Mouse (Mus musculus) neural tube, embryonic 13.5 days (tissue): Measurements from ENCODE around the gene Trarg1. TPM values are rescaled to one million over a fixed set of nuclear protein-coding genes. Genes with fewer than 3 reads are reported as not detected.

Source experiments
- ATAC-seq: fragments of 200-750 bp; cut with Nextera tagmentation; 2 replicates; pipeline ENCODE4 v1.8.0; 2017; ENCODE audit warnings: low read depth, mild to moderate bottlenecking, moderate TSS enrichment, moderate library complexity
- H3K27ac ChIP-seq: fragments of 300-500 bp; sonication (generic); replicated peaks from 2 replicates; pipeline ENCODE4 v1.5.1; 2015; ENCODE audit warnings: moderate library complexity, mild to moderate bottlenecking, inconsistent platforms
- H3K27me3 ChIP-seq: fragments of 300-500 bp; sonication (generic); 2 replicates; pipeline ENCODE4 v1.6.1; 2015; ENCODE audit warnings: mild to moderate bottlenecking, inconsistent platforms
- H3K36me3 ChIP-seq: fragments of 300-500 bp; sonication (generic); 2 replicates; pipeline ENCODE4 v1.6.1; 2015; ENCODE audit warnings: mild to moderate bottlenecking, inconsistent platforms
- H3K4me1 ChIP-seq: fragments of 300-500 bp; sonication (generic); replicated peaks from 2 replicates; pipeline ENCODE4 v1.6.1; 2015; ENCODE audit warnings: inconsistent platforms
- H3K4me2 ChIP-seq: fragments of 300-500 bp; sonication (generic); 2 replicates; pipeline ENCODE4 v1.6.1; 2015; ENCODE audit warnings: inconsistent platforms, mild to moderate bottlenecking, moderate library complexity
- H3K4me3 ChIP-seq: fragments of 300-500 bp; sonication (generic); 2 replicates; pipeline ENCODE4 v1.5.1; 2015; ENCODE audit warnings: mild to moderate bottlenecking, inconsistent platforms
- H3K9ac ChIP-seq: fragments of 300-500 bp; sonication (generic); 2 replicates; pipeline ENCODE4 v1.6.1; 2015; ENCODE audit warnings: moderate library complexity, mild to moderate bottlenecking, inconsistent platforms
- H3K9me3 ChIP-seq: fragments of 300-500 bp; sonication (generic); 2 replicates; pipeline ENCODE4 v1.6.1; 2016; ENCODE audit warnings: inconsistent platforms
- WGBS: fragments of 180-500 bp; shearing (Covaris S2); methylation state at CpG from one replicate; pipeline ENCODE4 v1.1.7; 2015; 5-methylcytosine and 5-hydroxymethylcytosine counted together
- polyA plus RNA-seq: library from polyadenylated mRNA; unstranded; fragments of >200 nt; fragmentation: Nextera tagmentation; extraction: Ambion mirVana; gene quantifications from 2 replicates; pipeline ENCODE4 v1.2.1, GENCODE M21; 2015

The Trarg1 gene
- polyA plus RNA-seq, 1 experiment from 2014 or later, result 3.3 TPM

- Histone ChIP-seq H3K4me1 (peaks cover 24% of the 10 kb centered on the region), H3K4me2 (peak overlapping the region; percentile 30), H3K9ac (no peak overlapping the region), H3K4me3 (no peak overlapping the region), H3K27me3 (no peaks in the 10 kb centered on the region), H3K27ac (no peak overlapping the region), H3K36me3 (no peaks in the 10 kb centered on the region), H3K9me3 (no peaks in the 10 kb centered on the region)
- no peak for ATAC-seq
- 10% methylated on average over 10 of the region's 10 CpGs for WGBS
Measured at GRCm38 (mm10) chr11:76655106-76655505, 24.5 kb upstream of the Trarg1 start.

GRCm38 (mm10) chr11:76657450-76657970 is 22.1 kb upstream of the Trarg1 start:
- peaks cover 18% of the 10 kb centered on the region for H3K4me1 ChIP-seq
- no peaks in the 10 kb centered on the region for H3K36me3 ChIP-seq
- no peak for ATAC-seq
- H3K27ac ChIP-seq, result no peak overlapping the region
- no peak overlapping the region for H3K4me3 ChIP-seq
- 46% methylated on average over 4 of the region's 4 CpGs for WGBS
- H3K4me2 ChIP-seq, result no peak overlapping the region
- H3K27me3 ChIP-seq, result no peaks in the 10 kb centered on the region
- H3K9ac ChIP-seq, result no peak overlapping the region
- no peaks in the 10 kb centered on the region for H3K9me3 ChIP-seq

DNA sequence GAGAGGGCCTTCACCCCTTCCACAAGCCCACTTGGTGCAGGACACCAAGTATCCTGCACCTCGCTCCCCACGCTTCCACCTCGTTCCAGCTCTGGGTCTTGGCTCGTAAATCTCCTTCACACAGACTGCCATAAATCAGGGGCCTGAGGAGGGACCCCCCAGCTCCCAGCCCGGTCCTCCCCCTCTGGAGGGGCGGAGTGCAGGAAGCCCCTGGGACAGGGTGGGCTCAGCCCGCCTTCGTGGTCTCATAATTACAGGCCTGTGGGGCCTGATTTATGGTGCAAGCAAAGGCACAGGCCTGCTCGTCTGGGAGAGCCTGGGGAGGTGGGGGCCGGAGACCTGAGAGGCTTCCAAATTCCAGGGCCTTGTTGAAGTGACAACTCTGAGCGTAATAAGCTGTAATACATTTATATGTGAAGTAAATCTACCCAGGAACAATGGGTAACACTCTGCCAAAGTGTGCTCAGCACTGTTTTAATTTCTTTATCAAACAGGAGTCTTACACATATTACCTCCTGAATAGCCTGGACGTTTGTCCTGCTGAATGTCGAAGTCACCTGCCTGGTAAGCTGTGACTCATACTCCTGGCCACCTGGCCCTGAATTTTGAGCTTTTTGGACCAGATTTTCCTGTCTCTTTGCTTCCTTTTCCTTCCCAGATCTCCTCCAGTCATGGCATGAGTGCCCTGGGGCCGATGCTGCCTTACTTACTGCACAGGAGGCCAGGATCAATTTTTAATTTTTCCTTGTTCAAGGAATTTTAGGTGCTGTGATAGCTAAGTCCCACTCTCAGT is 20.3 kb upstream of the Trarg1 start:
- Histone ChIP-seq H3K9ac (no peak overlapping the region), H3K27me3 (peaks cover 7% of the 10 kb centered on the region), H3K36me3 (no peaks in the 10 kb centered on the region), H3K9me3 (no peaks in the 10 kb centered on the region), H3K4me2 (no peak overlapping the region), H3K4me1 (peaks cover 8% of the 10 kb centered on the region), H3K27ac (no peak overlapping the region), H3K4me3 (no peak overlapping the region)
- 22% methylated on average over 14 of the region's 14 CpGs for WGBS
- ATAC-seq, result peak; percentile 80

GRCm38 (mm10) chr11:76661790-76662468 is 17.7 kb upstream of the Trarg1 start:
- Histone ChIP-seq H3K27me3 (peaks cover 29% of the 10 kb centered on the region), H3K4me3 (no peak overlapping the region), H3K4me1 (peaks cover 19% of the 10 kb centered on the region), H3K36me3 (no peaks in the 10 kb centered on the region), H3K27ac (no peak overlapping the region), H3K9ac (no peak overlapping the region), H3K4me2 (no peak overlapping the region), H3K9me3 (no peaks in the 10 kb centered on the region)
- ATAC-seq, result no peak
- WGBS, result 65% methylated on average over 6 of the region's 7 CpGs

GRCm38 (mm10) chr11:76666002-76666649 is 13.5 kb upstream of the Trarg1 start:
- no peak for ATAC-seq
- Histone ChIP-seq H3K9me3 (no peaks in the 10 kb centered on the region), H3K4me2 (peak overlapping the region; percentile 61), H3K4me3 (peak overlapping the region; percentile 38), H3K27ac (0 out of 2 replicates have a peak overlapping the region, but pooled peaks have one; percentile 13), H3K4me1 (peaks cover 12% of the 10 kb centered on the region), H3K36me3 (no peaks in the 10 kb centered on the region), H3K27me3 (peaks cover 68% of the 10 kb centered on the region), H3K9ac (peak overlapping the region; percentile 67)
- WGBS, result 7% methylated on average over 35 of the region's 35 CpGs

DNA sequence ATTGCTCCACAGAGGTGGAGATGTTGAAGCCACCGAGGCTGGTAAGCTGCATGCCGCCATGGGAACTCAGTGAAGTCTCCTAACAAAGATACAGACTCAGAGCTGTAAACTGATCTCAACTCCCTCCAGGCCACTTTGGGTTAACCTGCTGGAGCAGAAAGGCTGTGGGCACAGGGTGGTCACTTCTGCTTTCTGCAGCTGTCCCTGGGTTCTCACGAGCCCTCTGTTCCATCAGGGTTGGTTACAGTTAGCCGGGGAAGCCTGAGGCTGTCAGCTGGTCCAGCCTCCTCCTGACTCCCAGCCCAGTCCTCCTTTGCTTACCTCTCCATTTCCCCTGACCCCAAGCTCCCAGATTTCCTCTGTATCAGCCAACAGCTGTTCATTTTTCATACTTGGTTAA is 11.8 kb upstream of the Trarg1 start:
- Histone ChIP-seq H3K4me3 (no peak overlapping the region), H3K9me3 (no peaks in the 10 kb centered on the region), H3K27ac (no peak overlapping the region), H3K4me2 (no peak overlapping the region), H3K9ac (no peak overlapping the region), H3K4me1 (peaks cover 18% of the 10 kb centered on the region), H3K36me3 (no peaks in the 10 kb centered on the region), H3K27me3 (peaks cover 85% of the 10 kb centered on the region)
- no peak for ATAC-seq
- 32% methylated on average over 4 of the region's 4 CpGs for WGBS

GRCm38 (mm10) chr11:76671871-76672475 is 7.6 kb upstream of the Trarg1 start, which contains the start of gene Bhlha9:
Bhlha9 (plus strand) TSS chr11:76672470.
- Histone ChIP-seq H3K36me3 (no peaks in the 10 kb centered on the region), H3K9me3 (no peaks in the 10 kb centered on the region), H3K27ac (no peak within 1 kb of the TSS), H3K4me3 (peak within 1 kb of the TSS; percentile 41), H3K4me1 (peaks cover 11% of the 10 kb centered on the region), H3K9ac (peak within 1 kb of the TSS; percentile 66), H3K27me3 (peaks cover 92% of the 10 kb centered on the region), H3K4me2 (peak within 1 kb of the TSS; percentile 68)
- WGBS, result 52% methylated on average over 15 of the region's 15 CpGs
- ATAC-seq, result no peak

- Histone ChIP-seq H3K27me3 (peaks cover 84% of the 10 kb centered on the region), H3K27ac (no peak overlapping the region)
- ATAC-seq, result peak; percentile 57; the same call in 1 of the 2 replicates
Measured at GRCm38 (mm10) chr11:76672561-76673384, 6.8 kb upstream of the Trarg1 start.

GRCm38 (mm10) chr11:76674199-76674598 is 5.4 kb upstream of the Trarg1 start:
- H3K4me1 ChIP-seq, result peaks cover 11% of the 10 kb centered on the region
- H3K27ac ChIP-seq, result no peak overlapping the region
- 52% methylated on average over 8 of the region's 8 CpGs for WGBS
- no peak for ATAC-seq
- H3K4me3 ChIP-seq, result no peak overlapping the region
- no peak overlapping the region for H3K9ac ChIP-seq
- no peak overlapping the region for H3K4me2 ChIP-seq
- no peaks in the 10 kb centered on the region for H3K36me3 ChIP-seq
- H3K9me3 ChIP-seq, result no peaks in the 10 kb centered on the region
- peaks cover 71% of the 10 kb centered on the region for H3K27me3 ChIP-seq

More at GRCm38 (mm10) chr11:76672561-76673384, 6.8 kb upstream of the Trarg1 start:
- Histone ChIP-seq H3K4me2 (peak overlapping the region; percentile 68), H3K4me1 (peaks cover 11% of the 10 kb centered on the region), H3K9me3 (no peaks in the 10 kb centered on the region), H3K36me3 (no peaks in the 10 kb centered on the region), H3K9ac (peak overlapping the region; percentile 66), H3K4me3 (peak overlapping the region; percentile 41)
- WGBS, result 3% methylated on average over 64 of the region's 64 CpGs

DNA sequence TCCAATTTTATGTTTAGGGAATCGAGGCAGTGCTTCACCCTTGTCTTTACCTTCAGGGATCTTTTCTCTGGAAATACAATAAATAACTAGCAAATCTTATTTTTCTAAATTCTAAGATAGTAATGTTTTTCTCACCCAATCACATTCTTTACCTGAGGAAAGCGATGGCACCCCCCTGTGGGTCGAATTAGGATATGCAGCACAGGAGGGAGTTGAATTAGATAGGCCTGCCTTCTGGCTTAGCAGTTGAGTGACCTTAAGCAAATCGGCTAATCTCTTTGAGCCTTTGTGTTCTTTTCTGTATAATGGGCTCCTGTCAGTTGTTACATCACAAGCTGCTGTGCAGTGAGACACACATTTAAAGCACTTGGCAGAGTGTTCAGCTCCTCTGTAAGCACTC is 4.9 kb upstream of the Trarg1 start:
- Histone ChIP-seq H3K27me3 (peaks cover 67% of the 10 kb centered on the region), H3K9ac (no peak overlapping the region), H3K4me3 (no peak overlapping the region), H3K27ac (no peak overlapping the region), H3K4me1 (peaks cover 11% of the 10 kb centered on the region), H3K4me2 (no peak overlapping the region), H3K36me3 (no peaks in the 10 kb centered on the region), H3K9me3 (no peaks in the 10 kb centered on the region)
- WGBS, result 45% methylated on average over 4 of the region's 4 CpGs
- no peak for ATAC-seq

- no peaks in the 10 kb centered on the region for H3K27me3 ChIP-seq
- no peak overlapping the region for H3K27ac ChIP-seq
- H3K36me3 ChIP-seq, result no peaks in the 10 kb centered on the region
- no peaks in the 10 kb centered on the region for H3K4me1 ChIP-seq
- H3K4me2 ChIP-seq, result no peak overlapping the region
- 61% methylated on average over 2 of the region's 2 CpGs for WGBS
- no peak for ATAC-seq
- H3K9ac ChIP-seq, result no peak overlapping the region
- H3K4me3 ChIP-seq, result no peak overlapping the region
- H3K9me3 ChIP-seq, result no peaks in the 10 kb centered on the region
Measured at GRCm38 (mm10) chr11:76685604-76686003, 6.0 kb downstream of the Trarg1 start.
